Mouse (Mus musculus): ENCODE results near the gene Haus8.
"Not testable (repeated sequence)": the region's sequence is repeated elsewhere in the genome, so short reads cannot be mapped to it uniquely, and the experiment has no call there.

The Haus8 gene

DNA sequence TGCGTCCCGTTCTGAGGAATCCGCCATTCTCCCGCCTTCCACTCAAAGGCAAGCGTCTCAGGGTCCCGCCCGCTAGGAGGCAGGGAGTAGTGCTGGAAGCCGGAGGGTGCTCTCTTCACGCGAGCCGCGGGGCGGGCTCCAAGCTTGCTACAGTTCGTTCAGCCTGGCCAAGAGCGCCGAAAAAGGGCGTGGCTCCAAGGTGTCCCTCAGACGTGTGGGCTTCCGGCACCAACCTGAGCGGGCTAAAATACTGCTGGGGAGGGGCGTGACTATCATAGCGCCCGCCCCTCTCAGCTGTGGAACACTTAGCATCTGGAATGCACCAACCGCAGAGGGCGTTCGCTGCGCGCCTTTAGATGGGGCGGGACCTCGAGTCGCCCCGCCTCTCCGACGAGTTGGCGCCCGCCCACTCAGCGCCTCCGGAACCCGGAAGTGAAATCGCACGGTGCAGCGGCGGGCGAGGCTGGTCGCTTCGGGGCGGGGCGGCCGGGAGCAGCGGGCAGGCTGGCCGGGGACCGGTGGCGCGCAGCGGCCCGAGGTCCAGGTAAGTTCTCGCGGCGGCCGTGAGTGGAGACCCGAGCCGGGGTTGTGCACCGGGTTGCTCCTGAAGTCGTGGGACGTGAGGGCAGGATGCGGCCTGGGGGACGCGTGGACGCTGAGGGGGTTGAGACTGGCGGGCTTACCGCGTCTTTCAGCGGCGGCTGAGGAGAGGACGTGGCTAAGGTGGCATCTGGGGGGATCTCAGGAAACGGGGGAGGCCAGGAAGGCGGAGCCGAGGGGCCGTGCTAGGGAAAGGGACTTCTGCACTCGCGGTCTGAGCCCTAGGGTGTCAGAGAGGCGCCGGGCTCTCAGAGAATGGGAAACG is at the start of gene Haus8, which contains the start of gene Myo9b:
Haus8 (minus strand) TSS at position 649 of the 865 bp plus-strand sequence.
Myo9b (plus strand) TSS at position 429 of the 865 bp plus-strand sequence.
- DNase-seq (ENCODE audit: low read depth, low spot score) = peak; percentile 100

DNA sequence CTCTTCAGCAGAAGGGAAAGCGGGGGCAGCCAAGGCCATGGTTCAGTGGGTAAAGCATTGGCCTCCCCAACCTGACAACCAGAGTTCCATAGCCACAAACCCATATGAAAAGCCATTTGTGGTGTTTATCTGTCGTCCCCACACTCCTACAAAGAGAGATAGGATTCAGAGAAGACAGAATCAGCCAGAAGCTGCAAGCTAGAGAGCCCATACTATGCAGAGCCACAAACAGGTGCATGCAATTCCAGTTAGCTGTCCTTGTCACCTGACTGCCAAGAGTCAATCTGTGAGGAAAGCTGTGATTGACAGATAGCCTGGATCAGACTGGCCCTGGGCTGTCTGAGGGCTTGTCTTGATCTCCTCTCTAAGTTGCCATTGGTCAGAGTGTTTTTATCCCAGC is 47.0 kb upstream of the Haus8 start:
- DNase-seq (ENCODE audit: low read depth, low spot score) = not testable (repeated sequence)

DNA sequence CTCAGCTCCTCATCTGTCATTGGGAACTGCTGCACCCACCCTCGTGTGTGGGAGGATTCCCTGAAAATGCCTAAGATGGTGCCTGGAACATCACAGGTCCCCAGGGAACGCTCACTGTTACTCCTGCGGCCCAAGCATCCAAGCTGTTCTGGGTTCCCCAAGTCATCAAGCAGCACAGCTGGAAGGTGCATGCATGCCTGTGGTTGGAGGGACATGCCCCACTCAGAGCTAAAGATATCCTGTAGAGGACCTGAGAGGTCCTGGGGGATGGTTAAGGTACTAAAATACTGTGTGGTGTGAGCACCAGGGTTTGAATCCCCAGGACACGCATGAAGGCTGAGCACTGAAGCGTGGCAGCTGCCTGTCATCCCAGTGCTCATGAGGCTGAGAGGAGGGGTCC is 45.9 kb upstream of the Haus8 start:
- DNase-seq (ENCODE audit: low read depth, low spot score) = not testable (repeated sequence)

DNA sequence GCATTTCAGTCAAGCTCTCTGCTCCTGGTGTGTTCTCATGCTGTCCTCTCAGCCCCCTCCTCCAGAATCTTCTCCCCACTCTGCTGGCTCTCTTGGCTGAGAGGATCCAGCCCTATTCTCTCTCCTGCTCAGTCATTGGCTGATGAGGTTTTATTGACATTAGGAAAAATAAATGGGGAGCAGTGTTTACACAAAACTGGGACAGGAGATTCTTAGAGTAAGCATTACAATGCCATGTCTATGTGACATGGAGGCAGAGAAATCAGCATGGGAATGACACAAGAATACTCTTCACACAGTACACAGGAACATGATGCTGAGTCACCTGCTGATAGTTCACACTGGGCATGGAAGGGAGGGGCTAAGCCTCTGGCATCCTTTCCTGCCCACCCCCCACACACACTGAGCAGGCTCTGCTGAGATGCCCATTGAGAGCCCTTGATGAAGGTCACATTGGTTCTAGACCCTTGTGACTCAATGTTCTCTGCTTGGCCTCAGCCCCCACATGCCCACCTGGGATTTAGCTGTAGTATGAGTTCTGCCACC is 43.8 kb upstream of the Haus8 start:
- no peak for DNase-seq (ENCODE audit: low read depth, low spot score)

DNA sequence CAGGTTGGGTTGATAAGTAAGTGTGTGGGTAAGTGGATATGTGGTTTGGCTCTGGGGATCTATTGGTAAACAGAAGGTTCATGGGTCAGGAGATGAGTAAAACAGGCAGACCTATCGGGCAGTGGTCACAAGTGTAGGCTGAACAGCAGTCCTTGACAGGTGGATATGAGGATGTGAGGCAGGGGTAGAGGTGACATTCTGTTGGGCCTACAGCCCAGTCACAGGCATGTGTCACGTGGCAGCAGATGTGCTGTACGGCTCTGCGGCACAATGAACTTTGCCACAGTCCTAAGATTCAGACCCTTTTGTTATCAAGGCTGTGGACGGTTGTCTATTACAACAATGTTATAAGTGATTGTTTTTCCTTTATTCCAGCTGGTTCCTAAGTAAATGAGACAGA is 43.2 kb upstream of the Haus8 start:
- DNase-seq (ENCODE audit: low read depth, low spot score) = no peak

DNA sequence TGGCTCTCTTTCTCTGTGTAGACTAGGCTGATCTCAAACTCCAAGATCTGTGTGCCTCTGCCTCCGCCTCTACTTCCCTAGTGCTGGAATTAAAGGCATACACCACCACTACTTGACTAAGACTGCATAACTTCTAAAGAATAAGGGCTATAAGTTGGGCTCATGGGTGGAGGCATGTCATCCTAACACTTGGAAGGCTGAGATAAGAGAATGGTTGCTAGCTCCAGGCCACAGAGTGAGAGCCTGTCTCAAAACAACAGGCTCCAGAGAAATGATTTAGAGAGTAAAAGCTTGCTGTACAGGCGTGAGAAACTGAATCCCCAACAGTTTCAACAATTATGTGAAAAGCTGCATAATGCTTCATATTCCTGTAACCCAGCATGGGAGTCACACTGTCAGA is 41.2 kb upstream of the Haus8 start:
- no peak for DNase-seq (ENCODE audit: low read depth, low spot score)

DNA sequence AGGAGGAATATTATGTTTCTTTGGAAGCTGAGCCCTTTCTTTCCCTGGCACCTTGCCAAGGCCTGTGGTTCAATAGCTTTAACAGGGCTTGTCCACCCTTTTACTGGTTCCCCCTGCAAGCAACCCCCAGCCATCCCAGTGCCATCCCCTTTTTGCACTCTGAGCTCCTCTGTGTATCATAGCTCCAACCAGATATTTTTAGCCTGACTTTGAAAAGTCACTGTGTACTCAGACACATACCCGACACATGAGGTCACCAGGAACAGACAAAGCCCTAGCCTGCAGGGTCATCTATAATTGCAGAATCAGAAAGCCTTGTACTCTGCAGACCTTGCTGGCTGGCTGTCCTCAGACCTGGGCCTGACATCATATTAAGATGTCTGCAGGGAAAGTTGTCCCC is 40.0 kb upstream of the Haus8 start:
- no peak for DNase-seq (ENCODE audit: low read depth, low spot score)

DNA sequence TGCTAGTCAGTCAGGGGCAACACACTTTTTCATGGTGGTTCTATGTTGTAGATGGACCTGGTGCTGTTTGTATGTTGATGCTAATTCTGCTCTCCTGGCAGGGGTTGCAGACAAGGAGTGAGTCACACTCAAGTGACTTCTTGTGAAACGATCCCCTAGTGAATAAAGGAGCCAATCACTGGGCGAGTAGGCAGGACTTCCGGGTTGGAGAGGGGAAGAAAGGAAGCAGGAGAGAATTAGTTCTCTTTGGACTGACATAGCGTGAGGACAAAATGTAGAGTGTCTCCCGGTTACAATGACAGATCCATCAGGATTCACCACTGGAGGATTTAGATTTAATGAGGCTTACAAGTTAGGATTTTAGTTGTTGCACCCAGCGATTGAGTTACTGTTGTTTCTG is 37.7 kb upstream of the Haus8 start:
- no peak for DNase-seq (ENCODE audit: low read depth, low spot score)

DNA sequence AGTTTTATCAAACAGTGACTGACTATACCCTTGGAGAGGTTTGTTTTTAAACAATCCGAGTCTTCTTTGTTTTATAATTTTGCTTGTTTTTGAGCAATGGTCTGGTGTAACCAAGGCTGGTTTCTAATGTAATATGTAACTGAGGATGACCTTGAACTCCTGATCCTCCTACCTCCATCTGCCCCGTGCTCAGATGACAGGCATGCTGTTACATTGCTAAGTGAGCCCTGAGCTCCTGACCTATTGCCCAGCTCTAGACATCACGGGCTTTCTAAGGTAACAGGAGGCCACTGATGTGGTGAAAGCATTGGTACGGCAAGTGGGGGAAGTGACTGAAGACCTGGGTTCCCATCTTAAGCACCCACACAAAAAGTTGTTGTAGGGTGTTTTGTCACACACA is 35.2 kb upstream of the Haus8 start:
- DNase-seq (ENCODE audit: low read depth, low spot score) = no peak

DNA sequence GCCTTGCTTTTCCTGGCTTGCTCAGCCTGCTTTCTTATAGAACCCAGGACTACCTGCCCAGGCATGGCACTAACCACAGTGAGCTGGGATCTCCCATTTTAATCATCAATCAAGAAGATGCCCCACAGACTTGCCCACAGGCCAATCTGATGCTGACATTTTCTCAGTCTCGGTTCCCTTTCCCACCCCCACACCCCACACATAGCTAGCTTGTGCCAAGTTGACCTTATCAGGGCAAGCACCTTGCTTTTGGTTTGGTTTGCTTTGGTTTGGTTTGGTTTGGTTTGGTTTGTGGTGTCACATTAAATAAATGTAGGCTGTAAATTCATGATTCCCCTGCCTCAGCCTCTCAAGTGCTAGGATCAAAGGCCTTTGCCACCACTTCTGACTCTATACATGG is 34.6 kb upstream of the Haus8 start:
- DNase-seq (ENCODE audit: low read depth, low spot score) = no peak

DNA sequence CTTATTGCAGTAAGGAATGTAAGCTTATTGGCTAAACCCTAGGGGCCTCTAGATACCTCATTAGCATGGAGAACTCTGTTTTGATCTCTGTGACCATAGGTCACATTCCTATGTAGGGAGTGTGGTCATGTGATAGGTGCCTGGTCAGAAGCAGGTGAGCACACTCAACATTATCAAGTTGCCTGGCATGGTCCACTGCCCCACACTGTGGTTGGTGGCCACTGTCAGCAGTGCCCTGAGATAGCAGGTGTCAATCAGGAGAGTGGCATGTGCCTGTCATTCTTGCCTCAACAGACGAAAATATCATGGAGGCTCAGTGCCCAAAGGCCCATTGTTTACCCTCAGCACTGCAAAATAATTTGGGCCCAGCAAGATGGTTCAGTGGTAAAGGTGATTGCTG is 33.3 kb upstream of the Haus8 start:
- no peak for DNase-seq (ENCODE audit: low read depth, low spot score)

DNA sequence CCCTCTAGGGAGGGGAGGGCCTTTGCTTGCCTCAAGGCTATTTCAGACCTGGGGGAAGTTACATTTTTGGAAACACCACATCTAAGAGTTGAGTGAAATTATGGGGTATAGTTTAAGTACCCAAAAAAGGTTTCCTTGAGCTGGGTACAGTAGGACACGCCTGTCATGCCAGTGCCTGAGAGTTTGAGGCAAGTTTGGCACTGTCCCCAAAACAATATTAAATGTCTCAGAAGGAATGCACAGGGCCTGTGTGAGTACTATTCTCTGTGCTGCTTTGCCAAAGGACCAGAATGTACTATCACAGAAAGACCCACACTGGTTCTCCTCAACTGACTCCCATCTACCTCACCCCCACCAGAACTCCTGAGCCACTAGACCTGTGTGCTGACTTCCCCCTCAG is 30.9 kb upstream of the Haus8 start:
- DNase-seq (ENCODE audit: low read depth, low spot score) = no peak

DNA sequence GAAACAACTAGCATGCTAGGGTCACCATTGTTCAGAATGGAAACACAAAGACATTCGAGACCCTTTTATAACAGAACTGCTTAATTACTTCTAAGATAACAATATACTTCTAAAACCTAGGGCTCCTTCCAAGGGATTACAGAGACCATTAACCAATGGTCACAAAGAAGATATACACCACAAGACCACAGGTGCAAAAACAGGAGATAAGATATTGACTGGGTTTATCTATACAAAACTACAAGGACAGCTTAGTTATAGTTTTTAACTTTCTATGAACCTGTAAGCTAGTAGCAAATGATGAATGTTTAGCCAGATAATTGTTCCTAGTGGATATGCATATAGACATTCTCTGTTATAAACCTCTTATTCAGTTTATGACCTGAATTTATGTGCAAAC is 30.1 kb upstream of the Haus8 start:
- no peak for DNase-seq (ENCODE audit: low read depth, low spot score)

DNA sequence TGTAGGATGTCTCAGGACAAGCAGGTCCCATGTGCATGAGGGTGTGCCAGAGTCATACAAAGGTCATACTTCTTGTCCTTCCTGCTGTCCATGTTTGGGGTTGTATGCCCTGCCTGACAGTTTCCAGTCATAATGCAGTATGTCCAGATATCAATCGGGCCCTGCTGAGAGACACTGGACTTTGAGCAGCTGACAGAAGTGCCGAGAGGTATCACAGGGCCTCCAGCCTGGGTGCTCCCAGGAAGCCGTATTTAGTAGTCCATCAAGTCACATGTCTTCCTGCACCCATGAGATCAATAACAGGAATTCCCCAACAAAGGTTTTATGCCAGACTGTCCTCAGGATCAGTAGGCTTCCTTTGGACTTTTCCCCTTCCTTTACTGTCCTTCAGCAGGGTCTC is 27.0 kb upstream of the Haus8 start:
- no peak for DNase-seq (ENCODE audit: low read depth, low spot score)

DNA sequence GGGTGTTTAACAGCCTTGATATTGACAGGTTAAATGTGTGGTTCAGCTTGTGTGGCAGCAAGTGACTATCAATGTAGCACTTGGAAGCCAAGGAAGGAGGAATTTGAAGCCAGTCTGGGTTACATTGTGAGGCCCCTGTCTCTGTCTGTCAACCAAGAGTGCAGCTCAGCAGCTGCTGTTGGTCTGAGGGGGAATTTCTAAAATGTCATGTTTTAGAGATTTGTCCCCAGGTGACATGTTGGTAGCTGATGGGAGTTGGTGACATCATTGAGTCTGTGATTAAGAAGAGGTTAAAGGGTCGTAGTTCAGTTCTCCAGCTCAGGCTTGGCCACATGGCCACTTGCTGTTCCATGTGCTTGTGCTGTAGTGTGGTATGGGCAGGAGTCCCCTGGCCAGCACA is 24.7 kb upstream of the Haus8 start:
- DNase-seq (ENCODE audit: low read depth, low spot score) = no peak

DNA sequence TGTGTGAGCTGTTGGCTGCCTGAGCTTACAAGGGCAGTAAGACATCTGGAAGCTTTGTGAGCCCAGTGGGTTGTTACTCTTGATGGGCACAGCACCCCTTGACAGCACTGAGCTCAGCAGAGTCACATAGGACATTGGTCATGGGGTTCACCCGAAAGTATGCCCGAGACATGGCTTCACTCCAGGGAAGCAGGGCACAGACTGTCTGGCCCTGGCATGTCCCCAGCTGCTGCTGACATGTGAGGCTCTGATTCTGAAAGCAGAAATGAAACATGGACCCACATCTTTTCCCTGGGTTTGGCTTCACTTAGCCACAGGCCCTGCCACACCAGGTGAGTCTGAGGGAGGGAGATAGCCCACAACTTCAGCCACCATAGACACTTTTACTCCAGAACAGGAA is 24.1 kb upstream of the Haus8 start:
- no peak for DNase-seq (ENCODE audit: low read depth, low spot score)

DNA sequence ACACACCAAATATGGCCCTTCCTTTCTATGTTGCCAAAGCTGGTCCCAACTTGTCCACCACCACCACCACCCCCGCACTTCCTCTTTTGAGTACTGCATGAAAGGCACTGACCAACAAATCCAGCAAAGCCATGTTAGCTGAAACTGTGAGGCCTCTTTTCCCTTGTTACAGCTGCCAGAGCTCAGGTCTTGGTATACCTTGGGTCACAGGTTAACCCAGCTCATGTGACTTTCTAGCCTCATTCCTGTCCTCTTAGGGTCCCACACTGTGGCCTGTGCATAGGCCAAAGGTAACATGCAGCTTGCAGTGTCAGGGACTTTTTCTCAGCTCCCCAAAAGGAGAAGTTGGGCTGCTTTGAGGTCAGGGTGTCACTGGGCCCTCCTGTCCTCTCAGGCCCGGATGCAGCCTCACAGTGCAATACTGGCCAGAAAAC is 23.5 kb upstream of the Haus8 start:
- no peak for DNase-seq (ENCODE audit: low read depth, low spot score)

DNA sequence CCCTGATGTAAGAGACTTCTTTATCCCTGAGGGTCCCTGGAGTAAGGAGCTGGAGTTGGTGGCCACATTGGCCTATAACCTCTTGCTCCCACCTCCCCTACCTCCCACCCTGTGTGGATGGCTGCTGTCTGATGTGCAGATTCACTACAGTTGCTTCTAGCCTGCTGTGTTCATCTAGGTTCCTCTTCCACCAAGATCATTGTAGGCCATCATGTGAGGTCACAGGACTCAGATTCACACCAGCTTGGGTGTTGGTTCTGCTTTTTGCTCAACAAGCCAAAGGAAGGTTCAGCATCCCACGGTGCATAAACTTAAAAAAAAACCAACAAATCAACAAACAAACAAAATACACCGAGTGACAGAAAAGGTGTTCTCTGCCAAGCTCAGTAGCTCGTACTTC is 21.2 kb upstream of the Haus8 start:
- DNase-seq (ENCODE audit: low read depth, low spot score) = not testable (repeated sequence)

DNA sequence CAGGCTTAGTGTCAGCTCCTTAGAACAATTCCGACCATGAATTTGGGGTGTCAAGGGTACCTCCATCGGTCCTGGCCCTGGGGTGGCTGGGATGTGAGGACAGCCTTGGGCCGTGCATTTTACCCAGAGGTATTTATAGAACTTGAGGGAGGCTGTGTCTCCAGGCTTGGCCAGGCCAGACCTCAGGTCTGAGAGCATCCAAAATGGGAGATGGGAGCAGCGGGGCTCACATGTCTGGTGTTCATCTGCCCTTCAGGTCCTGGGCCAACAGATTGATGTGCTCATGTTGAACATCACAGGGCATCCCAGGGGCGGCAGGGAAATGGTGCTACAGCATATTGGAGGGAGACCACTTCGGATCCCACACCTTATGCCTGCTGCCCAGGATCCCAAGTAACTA is 18.6 kb upstream of the Haus8 start:
- DNase-seq (ENCODE audit: low read depth, low spot score) = no peak

DNA sequence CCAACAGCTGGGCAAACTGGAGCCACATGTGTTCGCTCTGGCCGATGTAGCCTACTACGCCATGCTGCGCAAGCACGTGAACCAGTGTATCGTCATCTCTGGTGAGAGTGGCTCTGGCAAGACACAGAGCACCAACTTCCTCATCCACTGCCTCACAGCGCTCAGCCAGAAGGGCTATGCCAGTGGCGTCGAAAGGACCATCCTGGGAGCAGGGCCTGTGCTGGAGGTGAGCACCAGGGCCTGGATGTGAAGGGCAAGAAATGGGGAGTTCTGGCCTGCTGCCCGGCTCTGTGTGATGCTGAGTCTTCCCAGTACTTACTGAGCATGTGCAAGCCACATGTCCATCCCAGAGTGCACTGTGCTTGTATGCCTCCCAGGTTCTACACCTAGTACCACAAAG is 18.2 kb upstream of the Haus8 start:
- no peak for DNase-seq (ENCODE audit: low read depth, low spot score)

DNA sequence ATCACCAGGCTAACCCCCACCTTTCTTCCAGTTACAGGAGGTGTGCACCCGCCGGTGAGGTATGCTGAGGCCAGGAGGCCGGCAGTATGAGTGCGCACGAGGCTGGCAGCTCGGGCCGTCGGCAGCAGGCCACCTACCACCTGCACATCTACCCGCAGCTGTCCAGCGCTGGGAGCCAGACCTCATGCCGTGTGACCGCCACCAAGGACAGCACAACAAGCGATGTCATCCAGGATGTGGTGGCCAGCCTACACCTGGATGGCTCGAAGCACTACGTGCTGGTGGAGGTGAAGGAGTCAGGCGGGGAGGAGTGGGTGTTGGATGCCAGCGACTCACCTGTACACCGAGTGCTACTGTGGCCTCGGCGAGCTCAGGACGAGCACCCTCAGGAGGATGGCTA is 17.5 kb upstream of the Haus8 start:
- no peak for DNase-seq (ENCODE audit: low read depth, low spot score)

DNA sequence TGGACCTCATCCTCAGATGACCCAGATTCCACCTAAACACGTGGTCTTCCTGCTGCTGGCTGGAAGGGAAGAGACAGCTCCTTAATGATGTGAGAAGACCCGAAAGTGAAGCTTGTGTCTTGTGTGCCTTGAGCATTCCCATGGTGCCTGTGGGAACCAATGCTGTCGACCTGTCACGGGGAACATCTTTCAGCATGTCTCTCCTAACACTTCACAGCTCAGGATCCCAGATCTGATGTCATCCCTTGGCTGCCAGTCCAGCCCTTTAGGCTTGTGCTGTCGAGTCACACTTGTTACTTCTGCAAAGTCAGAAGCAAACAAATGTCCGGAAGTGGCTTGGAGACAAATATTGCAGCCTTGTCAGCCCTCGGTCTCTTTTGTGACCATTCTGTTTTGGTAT is 16.4 kb upstream of the Haus8 start:
- DNase-seq (ENCODE audit: low read depth, low spot score) = no peak

DNA sequence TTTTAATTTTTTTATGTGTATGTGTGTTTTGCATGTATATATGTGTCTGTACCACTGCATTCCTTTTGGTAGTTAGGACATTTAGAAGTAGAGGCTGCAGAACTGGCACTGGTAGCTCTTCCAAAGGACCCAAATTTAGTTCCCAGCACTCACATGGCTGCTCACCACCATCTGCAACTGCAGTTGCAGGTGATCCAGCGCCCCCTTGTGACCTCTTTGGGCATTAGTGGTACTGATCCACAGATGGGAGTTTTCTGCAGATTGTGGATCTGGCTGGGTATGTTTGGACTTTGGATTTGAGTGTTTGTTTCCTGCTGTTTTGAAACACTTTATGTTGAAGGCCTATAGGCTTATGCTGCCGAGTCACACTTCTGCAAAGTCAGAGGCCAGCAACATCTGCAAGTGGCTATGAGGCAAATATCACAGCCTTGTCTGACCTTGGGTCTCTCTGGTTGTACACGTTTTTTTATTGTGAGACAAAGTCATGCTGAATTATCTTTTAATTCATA is 15.8 kb upstream of the Haus8 start:
- DNase-seq (ENCODE audit: low read depth, low spot score) = peak; percentile 53
